Mouse (Mus musculus): ENCODE results near the gene Adar.
A peak's percentile ranks its signal among the peaks of the same experiment; 100 is the strongest.

Gene Adar

DNA sequence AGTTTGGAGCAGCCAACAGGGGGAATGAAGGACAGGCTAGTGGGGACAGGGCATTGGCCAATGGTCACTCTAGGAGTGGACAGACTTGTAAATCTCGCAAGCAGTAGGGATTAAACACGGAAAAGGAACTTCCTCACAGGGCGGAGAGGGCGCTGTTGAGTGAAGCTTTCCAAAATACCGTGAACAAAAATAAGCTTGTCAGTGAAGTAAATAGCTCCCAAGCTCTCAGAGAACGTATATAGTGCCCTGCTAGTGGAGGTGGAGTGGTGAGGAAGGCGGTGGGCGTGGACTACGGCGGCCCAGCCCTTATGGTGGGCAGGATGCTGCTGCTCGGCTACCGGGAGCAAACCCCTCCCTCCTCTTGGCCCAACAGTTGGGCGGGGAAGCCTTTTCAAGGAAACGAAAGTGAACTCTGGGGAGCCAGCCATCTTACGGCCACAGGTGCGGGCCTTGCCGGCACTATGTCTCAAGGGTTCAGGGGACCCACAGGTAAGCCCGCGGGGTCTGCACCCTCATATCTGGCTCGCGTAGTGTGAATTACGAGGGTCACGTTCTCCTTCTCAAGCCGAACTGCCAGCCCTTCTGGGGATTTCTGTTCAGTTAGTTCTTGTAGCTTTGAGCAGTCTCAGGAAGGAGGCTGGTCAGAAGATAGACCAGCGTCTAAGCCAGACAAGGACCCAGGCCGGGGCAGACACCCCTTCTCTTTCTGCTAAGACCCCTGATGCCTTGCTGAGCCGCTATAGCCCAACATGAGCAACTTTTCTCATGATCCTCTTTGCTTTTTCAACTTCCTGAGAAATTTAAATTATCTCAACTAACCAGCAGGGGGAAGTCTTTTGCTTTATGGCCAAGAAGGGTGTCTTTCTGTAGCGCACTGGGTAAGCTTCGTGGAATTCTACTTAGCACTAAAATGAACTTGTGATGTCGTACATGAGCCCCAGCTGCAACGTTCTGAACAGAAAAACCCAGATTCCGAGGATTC, 15.8 kb downstream of the Adar start:
- DNase-seq (ENCODE audit: low read depth in 1 of 2, low spot score in 2 of 2): peak; percentile 71 to 80

- DNase-seq (ENCODE audit: low read depth in 1 of 2, low spot score in 2 of 2): no peak
Observed at GRCm38 (mm10) chr3:89732091-89732490, 17.3 kb downstream of the Adar start.

DNA sequence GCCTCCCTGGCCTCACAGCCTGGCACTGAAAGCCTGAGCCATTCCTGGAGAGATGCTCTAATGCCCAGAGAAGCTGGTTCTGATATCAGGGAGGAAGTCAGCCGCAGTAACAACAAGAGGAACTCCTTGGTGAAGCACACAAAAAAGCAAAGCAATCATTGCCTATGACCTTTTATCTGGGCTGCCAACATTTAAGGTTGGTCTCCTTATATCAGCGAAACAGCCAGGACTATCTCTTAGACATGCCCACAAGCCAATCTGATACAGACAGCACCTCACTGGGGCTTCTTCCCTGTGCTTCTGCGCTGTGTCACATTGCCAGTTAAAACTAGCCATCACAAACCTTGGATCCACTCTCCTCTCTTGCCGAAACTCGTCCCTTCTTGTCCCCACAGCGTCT, 23.7 kb downstream of the Adar start:
- no peak for DNase-seq (ENCODE audit: low read depth in 1 of 2, low spot score in 2 of 2)

DNA sequence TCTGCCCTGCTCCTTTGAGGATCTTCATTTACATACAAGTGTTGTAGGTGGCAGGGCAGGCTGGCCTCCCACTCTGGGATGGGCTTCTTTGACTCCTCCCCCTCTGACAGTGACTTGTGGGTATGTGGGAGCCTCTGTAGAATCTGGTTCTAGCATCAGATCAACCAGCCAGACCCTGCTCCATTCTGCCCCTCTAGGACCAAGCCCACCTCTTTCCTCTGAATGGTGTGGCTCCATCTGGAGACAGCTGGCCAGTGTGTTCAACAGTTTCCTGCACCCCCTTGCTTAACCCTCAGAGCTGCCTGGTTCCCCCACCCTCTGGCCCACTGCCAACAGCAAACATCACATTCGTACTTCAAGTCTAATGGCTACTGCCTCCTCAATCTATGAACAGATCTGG, 37.5 kb downstream of the Adar start:
- DNase-seq (ENCODE audit: low read depth in 1 of 2, low spot score in 2 of 2): no peak

DNA sequence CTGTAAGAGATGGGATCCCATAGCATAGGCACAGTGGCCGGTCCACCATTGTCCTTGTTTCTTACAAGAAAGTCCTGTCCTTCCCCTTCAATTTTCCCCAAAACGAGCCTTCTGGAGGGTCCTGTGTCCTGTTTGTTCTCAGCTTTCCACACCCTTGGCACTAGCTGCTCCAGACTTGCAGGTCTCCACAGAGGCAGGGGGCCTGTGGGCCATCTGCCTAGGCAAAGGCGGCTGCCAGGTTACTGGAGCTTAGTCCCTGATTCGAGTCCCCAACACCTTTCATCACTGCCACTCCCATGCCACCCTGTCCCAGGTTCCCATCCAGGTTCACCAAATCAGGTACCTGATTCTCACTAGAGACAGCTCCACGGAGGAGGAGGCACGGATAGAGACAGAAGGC, 40.5 kb downstream of the Adar start:
- no peak for DNase-seq (ENCODE audit: low read depth in 1 of 2, low spot score in 2 of 2)

DNA sequence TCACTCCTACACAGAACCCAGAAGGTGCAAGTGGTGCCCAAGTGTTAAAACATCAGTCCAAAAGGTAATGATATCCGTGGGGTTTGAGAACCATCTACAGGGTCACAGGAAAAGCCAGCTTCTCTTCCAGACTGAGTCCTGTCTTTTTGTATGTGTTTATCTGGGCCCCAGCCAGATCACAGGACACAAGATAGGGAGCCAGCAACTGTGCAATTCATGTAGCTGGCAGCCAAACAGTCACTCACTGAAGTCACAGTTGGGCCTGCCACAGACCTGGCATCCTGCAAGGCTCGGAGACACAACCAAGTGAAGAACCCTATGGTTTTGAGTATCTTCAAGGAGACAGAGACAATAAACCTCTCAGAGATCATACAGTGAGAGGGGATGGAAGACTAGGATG, 43.0 kb downstream of the Adar start:
- no peak for DNase-seq (ENCODE audit: low read depth in 1 of 2, low spot score in 2 of 2)

DNA sequence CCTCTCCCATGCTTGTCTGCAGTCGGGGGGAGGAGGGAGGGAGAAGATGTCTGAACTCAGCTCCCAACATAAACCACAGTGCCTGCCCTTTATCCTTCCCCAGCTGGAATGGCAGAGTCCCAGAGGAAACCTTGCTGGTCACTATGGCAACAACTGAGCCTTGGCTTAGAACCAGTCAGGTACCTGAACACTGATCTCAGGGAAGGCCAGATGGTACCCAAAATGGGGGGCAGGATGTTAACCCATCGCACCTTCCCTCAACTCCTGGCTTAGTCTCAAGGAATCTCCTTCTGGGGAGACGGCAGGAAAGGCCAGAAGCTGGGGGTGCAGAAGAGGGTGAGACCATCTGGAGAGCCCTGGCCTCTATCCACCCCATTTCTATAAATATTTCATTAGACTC, 45.0 kb downstream of the Adar start:
- DNase-seq (ENCODE audit: low read depth in 1 of 2, low spot score in 2 of 2): no peak

DNA sequence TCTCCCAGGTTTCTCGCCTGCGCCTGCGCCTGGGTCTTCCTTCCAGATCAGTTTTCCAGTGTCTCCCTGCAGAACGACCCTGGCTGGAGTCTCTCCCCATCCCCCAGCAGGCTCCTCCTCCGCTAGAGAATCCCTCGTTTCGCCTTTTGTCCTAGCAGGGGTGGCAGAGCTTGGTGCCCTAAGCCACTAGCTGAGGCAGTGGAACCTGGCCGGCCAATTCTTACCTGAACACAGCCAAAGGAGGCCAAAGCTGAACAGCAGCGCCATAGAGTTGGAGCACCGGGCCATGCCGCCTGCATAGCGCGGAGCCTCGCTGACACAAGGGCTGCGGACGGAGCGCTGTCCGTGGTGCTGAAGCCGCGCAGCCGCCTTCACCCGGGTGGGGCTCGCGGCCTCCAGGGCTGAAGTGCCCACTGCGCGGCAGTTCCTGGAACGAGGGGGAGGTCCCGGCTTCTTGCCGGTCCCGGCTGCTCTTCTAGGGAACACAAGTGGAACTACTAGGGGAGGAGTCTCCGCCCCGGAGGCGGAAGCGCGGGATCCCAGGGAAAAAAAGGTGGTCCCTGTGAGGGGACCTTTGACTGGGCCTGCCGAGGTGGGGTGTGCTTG, 49.4 kb downstream of the Adar start, which contains the start of gene Chrnb2:
Chrnb2 (minus strand) TSS at position 514 of the 606 bp plus-strand sequence.
- peak in 1 of 2 experiments; percentile 54 for DNase-seq (ENCODE audit: low read depth in 1 of 2, low spot score in 2 of 2)

GRCm38 (mm10) chr3:89769584-89769983, 54.8 kb downstream of the Adar start:
- DNase-seq (ENCODE audit: low read depth in 1 of 2, low spot score in 2 of 2): no peak

GRCm38 (mm10) chr3:89770425-89771002, 55.7 kb downstream of the Adar start:
- no peak for DNase-seq (ENCODE audit: low read depth in 1 of 2, low spot score in 2 of 2)

DNA sequence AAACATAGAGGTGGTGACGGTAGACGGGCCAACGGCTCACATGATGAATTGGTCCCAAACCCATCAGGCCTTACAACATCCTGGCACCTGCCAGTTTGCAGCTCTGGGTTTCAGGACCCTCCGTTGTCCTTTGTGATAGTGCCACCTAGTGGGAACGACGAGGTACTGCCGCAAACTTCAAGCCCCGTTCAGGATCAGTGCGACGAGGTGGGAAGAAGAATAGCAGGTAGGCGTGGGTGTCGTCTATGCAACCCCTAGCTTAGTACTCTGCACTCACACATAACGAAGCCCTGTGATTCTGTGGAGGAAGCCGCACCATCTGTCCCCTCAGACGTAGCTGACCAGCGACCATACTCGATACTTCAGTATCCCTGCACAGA, 57.8 kb downstream of the Adar start:
- peak; percentile 48 to 68 for DNase-seq (ENCODE audit: low read depth in 1 of 2, low spot score in 2 of 2)

GRCm38 (mm10) chr3:89772968-89773709, 58.3 kb downstream of the Adar start, which contains the start of gene Ube2q1:
TSS of gene Ube2q1 (plus strand) at chr3:89773616.
- peak; percentile 83 to 90 for DNase-seq (ENCODE audit: low read depth in 1 of 2, low spot score in 2 of 2)

GRCm38 (mm10) chr3:89773740-89774211, 59.0 kb downstream of the Adar start:
- peak in 1 of 2 experiments; percentile 34 for DNase-seq (ENCODE audit: low read depth in 1 of 2, low spot score in 2 of 2)

GRCm38 (mm10) chr3:89774236-89774960, 59.6 kb downstream of the Adar start:
- peak in 1 of 2 experiments; percentile 31 for DNase-seq (ENCODE audit: low read depth in 1 of 2, low spot score in 2 of 2)

- DNase-seq (ENCODE audit: low read depth in 1 of 2, low spot score in 2 of 2): no peak
Observed at GRCm38 (mm10) chr3:89776001-89776400, 61.2 kb downstream of the Adar start.

DNA sequence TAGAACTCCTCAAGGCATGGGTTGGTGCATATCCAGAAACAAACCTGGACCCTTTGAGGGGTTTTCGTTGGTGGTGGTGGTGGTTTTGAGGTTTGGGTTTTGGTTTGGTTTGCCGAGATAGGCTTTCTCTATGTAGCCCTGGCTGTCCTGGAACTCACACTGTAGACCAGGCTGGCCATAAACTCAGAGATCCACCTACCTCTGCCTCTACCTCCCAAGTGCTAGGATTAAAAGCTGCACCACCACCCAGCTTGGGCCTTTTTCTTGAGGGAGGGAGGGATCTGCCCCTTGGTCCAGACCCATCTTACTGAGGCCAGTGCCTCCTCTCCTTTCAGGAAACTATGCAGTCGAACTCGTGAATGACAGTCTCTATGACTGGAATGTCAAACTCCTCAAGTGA, 65.3 kb downstream of the Adar start:
- no peak for DNase-seq (ENCODE audit: low read depth in 1 of 2, low spot score in 2 of 2)

- DNase-seq (ENCODE audit: low read depth in 1 of 2, low spot score in 2 of 2): no peak
Observed at GRCm38 (mm10) chr3:89781640-89782039, 66.8 kb downstream of the Adar start.

DNA sequence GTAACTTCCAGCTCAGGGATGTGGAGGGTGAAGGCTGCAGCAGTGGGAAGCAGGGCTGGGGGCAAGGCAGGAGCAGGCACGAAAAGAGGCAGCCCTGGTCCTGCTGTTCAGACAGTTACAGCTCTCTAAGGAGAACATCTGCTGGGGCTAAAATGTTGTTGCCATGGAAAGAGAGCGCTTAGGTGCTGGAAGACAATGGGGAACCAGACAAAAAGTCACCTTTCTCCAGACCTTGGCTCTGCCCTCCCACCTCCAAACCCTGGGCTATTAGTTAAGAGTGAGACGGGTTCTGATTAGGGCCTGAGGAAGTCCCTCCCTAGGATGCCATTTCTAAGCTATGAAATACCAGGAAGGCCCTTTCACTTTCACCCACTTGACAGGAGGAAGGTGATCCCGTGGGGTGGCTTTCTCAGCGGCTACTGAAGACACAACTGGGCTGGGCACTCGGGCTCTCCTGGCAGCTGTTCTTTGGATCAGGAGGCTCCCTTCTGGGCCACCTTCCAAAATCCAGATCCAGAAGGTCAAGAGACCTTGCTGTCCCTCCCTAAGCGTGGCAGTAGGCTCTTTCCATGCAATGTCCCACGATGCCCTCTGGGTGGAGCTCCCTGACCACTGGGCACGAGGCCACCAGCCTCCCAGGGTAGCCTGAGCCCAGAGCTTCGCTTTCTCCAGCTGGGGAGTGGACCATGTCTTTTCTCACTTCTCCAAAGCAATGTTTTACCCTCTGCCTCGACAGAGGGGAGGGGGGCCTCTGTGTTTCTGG, 70.3 kb downstream of the Adar start:
- peak in 1 of 2 experiments; percentile 70 for DNase-seq (ENCODE audit: low read depth in 1 of 2, low spot score in 2 of 2)

DNA sequence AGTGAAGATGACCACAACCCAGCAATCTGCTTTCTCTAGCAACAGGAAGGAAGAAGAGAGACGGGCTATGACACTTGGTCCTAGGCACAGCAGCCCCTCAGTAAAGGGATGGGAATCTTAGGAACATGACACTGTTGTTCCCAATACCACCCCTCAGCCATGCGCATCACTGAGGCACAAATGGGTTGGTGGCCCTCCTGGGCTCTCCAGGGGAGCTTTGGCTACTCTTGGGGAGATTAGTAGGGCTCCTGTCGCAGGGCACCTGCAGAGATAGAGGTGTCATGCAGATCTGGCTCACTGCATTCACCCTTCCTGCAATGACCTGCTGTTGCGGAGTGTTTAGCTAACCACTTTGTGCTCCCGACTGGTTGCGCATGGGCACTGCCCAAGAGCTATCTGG, 71.5 kb downstream of the Adar start:
- DNase-seq (ENCODE audit: low read depth in 1 of 2, low spot score in 2 of 2): no peak
